Mouse (Mus musculus) fat pad, adult 2 months (tissue): ENCODE data around the gene Dolk.
A peak's percentile ranks its signal among the peaks of the same experiment; 100 is the strongest.

Experiments used
- DNase-seq: peaks from one replicate; pipeline ENCODE4 v3.0.0-alpha.2; 2011; ENCODE audit warnings: low read depth, low spot score; ENCODE audit errors: extremely low read depth

The Dolk gene

DNA sequence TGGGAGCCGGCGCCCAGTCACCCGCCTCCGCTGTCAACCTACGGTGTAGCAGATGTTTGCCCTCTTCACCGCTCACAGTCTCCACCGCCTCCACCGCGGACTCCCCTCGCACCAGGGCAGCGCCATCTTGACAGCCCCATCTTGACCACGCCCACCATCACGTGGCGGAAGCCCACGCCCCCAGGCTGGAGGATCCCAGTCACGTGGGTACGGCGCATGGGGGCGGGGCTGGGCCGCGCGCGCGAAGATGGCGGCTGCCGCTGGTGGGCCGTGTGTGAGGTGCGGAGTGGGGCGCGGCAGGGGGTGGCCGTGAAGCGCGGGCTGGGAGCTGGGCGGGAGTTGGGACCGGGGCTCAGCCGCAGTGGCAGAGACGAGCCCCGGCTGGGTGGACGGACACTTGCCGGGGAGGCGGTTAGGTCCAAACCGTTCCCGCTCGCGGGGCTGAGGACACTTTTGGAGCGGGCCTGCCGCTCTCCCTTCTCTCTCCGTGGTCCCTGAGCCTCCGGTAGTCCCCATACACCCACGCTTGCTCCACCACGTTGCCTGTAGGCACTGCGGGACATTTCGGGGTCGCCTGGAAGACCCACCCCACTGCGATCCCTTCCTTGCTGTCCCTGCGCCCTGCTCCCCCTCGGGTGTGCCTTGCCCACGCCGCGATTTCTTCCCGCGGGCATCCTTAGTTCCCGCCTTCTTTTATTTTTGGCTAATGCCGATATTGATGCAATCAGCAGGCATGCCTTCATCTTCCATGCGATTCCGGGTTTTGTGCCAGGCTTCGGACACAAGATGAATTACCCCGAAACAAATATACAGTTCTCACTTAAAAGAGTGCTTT is at the start of gene Dolk, which contains the start of gene Nup188:
TSS of gene Dolk (minus strand) at position 143 of the 835 bp plus-strand sequence.
TSS of gene Nup188 (plus strand) at position 206 of the 835 bp plus-strand sequence.
- DNase-seq, result no peak

DNA sequence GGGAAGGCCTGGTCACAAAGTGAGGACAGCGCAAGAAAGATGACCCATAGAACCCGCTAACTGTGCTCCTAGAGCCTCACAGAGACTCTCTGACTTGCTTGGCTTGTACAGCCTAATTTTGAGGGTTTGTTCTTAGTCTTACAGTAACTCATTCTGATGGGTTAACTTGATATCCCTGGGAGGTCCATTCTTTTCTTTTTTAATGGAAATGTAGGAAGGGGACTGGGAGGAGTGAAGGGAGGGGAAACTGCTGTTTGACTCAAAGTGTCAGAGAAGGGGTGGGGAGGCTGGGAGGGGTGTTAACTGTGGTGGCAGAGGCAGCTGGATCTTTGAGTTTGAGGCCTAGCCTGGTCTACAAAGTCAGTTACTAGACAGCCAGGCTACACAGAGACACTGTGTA is 49.2 kb upstream of the Dolk start:
- no peak for DNase-seq

DNA sequence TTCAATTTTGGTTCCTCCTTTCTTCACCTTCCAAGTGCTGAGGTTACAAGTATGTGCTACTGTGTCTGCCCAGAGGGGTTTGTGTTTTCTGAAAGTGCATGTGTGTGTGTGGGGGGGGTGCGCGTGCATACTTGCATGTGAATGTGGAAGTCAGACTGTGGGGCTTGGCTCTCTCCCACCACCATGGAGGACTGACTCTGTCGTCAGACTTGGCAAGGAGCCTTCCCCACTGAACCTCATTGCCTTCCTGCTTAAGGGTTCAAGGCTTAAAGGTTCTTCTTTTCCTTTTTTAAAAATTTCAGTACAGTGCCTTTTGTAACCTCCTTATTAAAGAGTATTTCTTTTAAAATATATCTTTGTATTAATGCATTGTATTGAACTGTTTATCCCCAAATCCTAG is 42.7 kb upstream of the Dolk start:
- no peak for DNase-seq

DNA sequence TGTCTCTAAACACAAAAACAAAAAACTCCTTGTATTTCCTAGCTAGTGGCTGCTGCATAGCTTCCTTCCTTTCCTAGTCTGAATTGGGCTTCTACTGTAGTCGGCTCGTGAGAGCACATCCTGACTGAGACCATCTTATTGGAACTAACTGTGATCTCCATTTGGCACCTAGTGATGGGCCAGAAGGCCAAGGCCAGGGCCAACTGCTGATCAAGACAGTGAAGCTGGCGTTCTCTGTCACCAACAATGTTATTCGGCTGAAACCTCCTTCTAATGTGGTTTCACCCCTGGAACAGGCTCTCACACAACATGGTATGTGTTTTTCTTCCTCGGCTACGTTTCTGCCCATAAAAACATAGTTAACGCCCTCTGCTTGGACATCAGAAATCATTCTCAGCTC is 41.1 kb upstream of the Dolk start:
- DNase-seq, result no peak

DNA sequence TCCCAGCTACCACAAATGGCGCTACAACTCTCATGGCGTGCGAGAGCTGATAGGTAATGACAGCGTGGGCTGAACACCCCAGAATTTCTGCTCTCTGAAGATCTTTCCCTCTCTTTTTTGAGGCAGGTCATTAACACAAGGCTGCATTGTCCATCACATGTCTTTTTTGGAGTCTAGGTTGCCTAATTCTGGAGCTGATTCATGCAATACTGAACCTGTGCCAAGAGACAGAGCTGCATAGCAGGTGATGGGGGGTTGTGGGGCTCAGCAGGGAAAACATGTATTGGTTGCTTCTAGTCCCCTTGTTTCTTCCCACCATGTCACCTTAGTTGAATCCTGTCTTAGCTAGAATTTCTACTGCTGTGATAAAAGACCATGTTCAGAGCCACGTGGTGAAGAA is 39.2 kb upstream of the Dolk start:
- no peak for DNase-seq

DNA sequence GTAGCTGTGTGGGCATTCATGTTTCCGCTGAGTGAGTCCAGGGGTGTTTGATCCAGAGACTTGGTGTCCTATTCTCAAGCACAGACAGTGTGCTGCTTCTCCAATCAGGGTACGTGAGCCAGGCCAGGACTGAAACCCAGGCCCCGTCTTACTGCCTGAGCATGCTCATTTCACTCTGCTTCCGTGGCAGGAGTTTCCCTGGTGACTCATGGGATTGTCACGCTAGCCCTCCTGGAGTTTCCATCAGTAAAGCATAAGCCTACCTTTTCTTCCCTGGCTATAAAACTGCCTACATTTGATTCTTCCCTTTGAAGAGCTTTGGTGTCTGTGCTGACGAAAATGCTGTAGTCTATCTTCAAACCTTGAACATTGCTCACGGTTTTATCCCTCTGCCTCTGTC is 37.0 kb upstream of the Dolk start:
- DNase-seq, result no peak

DNA sequence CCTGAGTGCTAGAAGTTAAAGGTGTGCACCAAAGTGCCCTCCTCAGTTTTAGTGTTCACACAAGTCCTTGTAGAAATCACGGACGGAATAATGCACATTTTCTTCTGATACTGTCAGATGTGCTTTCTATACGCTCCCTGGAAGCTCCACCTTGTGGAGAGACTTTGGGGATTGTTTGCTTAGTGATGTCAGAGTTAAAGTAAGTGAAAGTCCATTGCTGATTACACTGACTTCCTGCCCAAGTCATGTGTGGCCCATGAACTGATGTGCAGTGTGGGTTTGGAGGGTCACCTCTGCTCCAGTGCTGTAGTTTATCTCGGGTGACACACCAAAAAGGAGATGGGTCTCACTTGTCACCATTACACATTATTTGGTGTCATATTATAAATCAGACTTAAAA is 33.1 kb upstream of the Dolk start:
- DNase-seq, result no peak

DNA sequence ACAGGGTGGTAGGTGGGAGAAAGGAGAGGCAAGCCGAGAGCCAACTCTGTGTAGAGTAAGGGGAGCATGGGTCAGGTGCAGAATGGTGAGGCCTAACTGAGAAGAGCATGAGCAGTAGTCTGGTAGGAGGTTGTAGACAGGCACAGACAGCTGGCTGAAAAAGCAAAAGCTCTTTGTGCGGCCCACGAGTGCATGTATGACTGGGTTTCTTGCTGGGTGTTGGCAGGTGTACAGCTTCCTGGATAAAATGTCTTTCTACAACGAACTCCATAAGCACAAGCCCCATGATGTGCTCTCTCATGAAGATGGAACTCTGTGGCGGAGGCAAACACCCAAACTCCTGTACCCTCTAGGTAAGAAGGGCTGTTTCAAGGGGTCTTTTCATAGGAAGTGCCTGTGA is 30.8 kb upstream of the Dolk start:
- no peak for DNase-seq

DNA sequence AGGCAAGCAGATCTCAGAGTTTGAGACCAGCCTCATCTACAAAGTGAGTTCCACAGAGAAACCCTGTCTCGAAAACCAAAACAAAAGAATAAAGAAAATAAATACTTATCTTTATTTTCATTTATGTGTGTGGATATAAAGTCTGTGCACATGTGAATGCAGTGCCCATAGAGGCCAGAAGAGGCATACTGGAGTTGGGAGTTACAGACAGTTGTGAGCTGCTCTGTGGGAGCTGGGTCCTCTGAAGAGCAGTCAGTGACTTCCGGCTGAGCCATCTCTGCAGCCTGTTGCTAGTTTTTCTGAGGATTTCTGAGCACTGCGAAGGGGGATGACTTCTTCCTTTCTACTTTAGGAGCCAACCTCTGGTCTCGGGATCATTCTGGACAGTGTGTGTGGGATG is 30.0 kb upstream of the Dolk start:
- no peak for DNase-seq

DNA sequence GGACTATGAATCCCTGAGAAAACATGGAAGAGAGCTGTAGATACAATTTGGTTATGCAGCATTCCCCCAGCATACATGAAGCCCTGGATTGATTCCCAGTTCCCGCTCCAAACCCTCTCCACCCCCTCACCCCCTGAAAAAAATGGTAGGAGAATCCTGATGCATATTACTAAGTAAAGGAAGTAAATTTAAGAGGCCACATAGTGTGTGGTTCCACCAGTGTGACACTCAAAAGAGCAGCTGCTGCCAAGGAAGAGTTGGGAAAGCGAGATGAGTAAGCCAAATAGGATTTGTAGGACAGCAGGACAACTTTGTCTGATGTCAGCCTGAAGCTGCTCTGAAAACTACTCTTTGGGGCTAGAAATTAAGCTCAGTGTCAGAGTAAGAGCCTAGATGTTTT is 25.3 kb upstream of the Dolk start:
- DNase-seq, result peak; percentile 26

DNA sequence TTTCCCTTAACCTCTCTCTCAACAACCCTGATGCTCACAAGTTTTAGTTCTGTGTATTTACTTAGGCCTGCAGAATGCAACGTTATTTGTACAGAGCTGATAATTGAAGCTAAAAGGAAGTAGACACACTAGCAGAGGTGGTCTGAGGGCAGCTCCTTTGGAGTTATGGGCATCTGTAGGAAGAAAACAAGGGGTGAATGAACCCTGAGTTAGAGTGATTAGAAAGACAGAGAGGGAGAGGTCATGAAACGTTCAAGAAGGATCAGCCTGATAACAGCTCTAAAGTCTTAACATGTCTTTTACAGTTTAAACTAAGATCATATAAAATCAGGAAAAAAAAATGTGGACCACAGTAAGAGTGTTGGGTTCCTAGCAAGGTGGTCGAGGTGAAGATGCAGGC is 23.2 kb upstream of the Dolk start:
- no peak for DNase-seq

DNA sequence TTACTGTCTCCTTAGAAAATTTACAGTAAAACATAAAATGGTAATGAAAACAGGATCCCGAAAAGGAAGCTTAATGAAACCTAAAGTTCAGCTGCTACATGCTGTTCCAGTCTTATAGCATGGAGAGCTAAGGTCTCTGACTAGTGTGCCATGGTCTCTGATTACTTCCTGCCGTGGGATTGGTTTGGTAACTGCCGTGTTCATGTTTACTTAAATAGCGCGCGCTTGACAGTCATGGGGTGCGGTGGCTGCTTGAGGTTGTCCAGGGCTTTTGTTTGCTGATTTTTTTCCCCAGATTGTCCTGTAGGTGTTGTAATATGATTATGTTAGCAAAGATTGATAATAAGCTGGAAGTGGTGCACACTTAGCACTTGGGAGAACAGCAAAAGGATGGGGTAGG is 20.0 kb upstream of the Dolk start:
- no peak for DNase-seq

DNA sequence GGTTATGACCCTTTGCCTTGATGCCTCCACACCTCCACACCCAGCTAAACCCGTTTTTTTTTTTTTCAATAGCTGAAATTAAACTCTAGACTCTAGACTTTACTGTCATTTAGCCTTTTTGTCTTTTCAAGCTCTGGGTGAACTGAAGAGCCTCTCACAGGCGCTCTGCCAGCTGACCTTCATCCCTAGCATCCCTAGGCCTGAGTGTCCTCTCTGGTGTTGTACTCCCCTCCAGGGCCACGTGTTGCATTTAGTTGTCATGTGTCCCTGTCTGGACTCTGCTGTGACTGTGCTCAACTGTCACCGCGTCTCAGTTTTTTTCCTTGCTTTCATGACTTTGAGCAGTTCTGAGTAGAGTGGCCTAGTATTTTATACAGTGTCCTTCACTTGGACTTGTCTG is 13.8 kb upstream of the Dolk start:
- no peak for DNase-seq

DNA sequence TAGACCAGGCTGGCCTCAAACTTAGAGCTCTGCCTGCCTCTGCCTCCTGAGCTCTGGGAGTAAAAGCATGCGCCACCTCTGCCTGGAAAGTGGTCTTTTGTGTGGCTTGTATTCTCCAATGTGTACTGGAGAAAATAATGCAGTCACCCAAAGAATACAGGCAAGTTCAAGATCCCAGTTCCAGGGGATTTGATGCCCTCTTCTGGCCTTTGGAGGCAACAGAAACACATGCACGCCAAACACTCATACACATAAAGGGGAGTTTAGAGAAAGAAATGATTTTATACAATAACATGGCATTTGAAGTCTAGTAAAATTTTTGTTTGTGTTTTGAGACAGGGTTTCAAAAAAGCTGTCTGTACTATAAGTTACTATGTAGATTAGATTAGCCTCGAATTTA is 13.4 kb upstream of the Dolk start:
- no peak for DNase-seq

DNA sequence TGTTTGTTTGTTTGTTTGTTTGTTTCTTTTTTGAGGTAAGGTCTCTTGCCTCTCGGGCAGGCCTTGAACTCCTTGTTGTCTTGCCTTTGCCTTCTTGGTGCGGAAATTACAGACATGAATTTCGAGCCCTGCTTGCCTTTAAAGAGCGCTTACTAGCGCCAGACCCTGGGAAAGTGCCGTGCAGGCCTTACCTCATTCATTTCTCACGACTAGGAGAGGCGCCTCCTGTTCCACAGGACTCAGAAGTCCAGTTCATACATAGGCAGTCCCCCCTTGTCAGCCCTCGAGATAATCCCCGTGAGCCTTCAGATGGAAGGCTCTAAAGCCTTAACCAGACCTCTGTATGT is 866 bp upstream of the Dolk start:
- no peak for DNase-seq

DNA sequence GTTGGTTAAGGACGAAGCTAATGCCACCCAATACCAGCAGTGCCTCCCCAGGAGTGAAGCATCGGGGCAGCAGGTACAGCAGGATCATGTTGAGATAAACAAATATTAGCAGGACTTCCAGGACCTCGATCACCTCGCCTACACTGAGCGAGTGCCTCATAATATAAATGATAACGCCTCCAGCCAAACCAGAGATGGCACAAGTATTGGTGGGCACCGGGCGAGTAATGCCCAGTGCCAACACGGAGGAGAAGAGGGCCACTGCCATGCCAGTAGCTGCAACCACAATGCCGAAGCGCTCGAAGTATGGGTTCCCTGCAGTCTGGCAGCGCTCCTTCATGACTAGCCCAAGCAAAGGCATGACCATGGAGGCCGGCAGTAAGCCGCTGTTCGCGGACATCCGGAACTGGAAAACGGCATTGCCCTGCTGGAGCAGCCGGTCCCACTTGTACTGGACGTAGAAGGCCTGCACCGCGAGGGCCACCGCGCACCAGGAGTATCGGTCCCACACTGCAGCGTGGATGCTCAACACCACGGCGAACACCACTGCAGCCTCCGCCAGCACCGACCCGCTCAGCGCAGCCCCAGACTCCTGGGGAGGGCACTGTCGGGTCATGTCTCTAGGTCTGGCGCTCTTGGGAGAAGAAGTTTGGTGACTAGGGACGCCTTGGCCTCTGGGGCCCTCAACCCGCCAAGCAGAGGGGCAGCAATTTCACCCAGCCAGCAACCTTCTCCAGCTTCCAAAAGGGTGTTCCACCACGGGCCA is 535 bp downstream of the Dolk start:
- DNase-seq, result no peak

DNA sequence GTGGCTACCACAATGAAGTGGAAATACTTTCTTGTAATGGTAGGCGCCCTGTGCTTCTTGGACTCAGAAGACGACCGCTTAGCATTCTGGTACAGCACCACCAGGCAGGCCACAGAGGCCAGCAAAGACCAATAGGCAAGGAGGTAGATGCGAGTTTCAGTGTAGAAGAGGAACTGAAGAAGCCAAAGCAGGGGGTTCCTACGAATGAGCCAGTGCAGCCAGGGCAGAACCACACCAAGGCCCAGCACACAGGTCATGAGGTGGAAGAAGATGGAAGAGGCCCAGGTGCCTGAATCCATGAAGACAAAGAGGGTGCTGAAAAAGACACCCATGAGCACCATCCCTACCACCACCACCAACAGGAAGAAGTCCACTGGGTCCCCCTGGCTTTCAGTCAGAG is 1.1 kb downstream of the Dolk start:
- no peak for DNase-seq

DNA sequence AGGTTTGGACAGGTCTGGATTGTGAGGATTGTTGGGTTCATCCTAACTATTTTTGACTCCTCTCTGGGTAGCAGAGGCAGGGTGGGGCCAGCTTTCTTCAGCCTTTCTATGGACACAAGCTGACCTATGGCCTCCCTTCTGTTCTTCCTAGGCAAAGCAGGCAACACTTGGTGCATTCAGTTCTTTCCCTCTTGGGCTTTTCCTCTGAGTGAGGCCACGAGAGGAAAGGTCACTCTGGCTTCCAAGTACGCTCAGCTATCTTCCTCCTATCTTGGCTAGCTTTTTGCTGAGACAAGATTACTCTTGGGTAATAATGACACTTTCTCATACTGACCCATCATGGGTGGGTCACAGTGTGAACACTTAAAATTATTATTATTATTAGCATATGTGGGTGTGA is 2.9 kb downstream of the Dolk start:
- DNase-seq, result peak; percentile 68

DNA sequence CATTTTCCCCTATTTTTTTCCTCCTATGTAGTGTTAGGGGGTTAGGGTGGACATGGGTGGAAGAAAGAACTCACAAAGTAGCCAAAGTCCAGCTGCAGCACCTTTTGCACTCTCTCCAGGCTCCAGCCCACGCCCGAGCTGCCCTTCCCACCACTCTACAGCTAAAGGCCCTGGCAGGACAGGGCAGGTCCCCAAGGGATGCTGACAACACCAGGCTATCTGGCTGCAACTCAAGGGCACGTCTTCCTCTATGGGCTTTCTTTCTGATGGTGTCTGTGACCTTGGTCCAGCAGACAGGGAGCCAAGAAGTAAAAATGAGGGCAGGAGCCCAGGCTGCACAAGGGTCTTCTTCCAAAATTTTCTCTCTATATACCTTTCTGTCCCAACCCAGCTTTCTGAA is 4.5 kb downstream of the Dolk start:
- no peak for DNase-seq

DNA sequence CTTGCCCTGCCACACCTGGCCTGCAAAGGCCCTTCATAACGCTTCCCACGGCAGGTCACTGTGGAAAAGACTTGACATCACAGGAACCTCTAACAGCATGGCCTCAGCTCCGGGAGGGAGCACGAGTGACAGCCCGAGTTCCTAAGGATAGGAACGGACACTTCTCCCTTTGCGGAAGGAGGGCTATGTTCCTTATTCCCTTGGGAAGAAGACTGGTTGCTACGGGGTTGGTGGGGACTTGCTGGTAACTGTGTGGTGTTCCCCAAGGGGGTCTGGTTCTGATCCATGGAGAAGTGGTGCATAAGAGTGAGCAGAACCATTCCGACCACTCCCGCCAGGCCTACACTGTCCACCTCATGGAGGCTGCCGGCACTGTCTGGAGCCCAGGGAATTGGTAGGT is 5.4 kb downstream of the Dolk start, which contains the start of gene Gm28038:
TSS of gene Gm28038 (plus strand) at position 301 of the 400 bp plus-strand sequence.
- DNase-seq, result no peak

DNA sequence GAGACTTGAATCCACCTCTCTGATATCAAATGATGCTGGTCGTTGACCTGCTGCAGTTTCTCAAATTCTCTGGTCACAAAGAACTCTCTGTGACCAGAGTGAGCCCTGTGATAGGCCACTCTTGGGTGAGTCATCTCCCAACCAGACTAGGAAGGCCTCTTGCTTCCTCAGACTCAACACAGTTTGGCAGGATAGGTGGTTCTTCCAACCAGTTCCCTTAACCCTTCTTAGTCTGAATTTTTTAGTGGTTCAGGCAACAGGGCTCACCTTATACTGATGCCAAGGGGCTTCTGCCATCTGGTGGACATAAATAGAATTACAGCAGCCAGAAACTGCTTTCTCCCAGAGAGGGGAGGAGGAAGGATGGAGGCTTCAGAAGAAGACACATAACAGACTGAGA is 16.0 kb downstream of the Dolk start:
- peak; percentile 66 for DNase-seq

DNA sequence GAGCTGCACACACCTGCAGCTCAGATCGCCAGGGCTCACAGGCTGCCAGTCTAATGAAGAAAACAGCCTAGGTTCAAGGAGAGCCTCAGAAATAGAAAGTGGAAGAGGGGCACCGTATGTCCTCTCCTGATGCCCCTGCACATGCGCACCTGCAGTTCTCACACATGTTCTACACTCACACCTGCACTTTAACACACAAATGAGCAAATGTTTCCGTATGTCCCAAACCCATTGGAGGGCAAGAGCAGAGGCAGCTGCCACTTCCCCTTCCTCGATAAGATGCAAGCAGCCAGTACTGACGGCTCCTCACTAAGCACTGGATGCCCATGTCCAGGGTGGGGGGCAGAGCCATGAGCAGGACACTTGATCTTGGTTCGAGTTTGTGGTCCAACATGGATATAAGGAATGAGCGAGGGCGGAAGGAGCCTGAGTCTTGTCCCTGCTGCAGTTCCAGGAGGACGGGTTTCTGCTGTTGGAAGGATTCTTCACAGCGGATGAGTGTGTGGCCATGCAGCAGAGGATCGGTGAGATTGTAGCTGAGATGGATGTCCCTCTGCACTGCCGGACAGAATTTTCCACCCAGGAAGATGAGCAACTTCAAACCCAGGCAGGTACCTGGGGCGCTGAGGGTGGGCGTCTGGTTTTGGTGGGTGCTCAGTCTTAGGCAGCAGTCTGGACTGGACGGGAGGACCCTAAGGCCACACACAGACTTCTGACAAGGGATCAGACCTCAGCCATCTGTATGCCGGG is 16.7 kb downstream of the Dolk start:
- DNase-seq, result no peak
